Mouse (Mus musculus) hindbrain, embryonic 11.5 days (tissue): ENCODE measurements around the gene Erbb3. TPM values are rescaled to one million over a fixed set of nuclear protein-coding genes. Genes with fewer than 3 reads are reported as not detected.
"Not testable (repeated sequence)": the region's sequence is repeated elsewhere in the genome, so short reads cannot be mapped to it uniquely, and the experiment has no call there.

Experiments used
- ATAC-seq: fragments of 200-750 bp; cut with Nextera tagmentation; 2 replicates; pipeline ENCODE4 v1.8.0; 2017; ENCODE audit warnings: mild to moderate bottlenecking, moderate TSS enrichment, moderate library complexity; ENCODE audit not compliant: low FRiP score
- DNase-seq: peaks from one replicate; pipeline ENCODE4 v3.0.0-alpha.2; 2015; ENCODE audit warnings: low spot score
- H3K27ac ChIP-seq: fragments of 300-500 bp; sonication (generic); 2 replicates; pipeline ENCODE4 v1.5.1; 2014; ENCODE audit warnings: mild to moderate bottlenecking, low read depth, low read length
- H3K27me3 ChIP-seq: fragments of 300-500 bp; sonication (generic); 2 replicates; pipeline ENCODE4 v1.6.1; 2014; ENCODE audit warnings: mild to moderate bottlenecking, low read length, moderate library complexity, mixed read lengths; ENCODE audit not compliant: control insufficient read depth, insufficient read depth
- H3K36me3 ChIP-seq: fragments of 300-500 bp; sonication (generic); 2 replicates; pipeline ENCODE4 v1.6.1; 2014; ENCODE audit warnings: mild to moderate bottlenecking, low read length, moderate library complexity, mixed read lengths; ENCODE audit not compliant: control insufficient read depth, insufficient read depth
- H3K4me1 ChIP-seq: fragments of 300-500 bp; sonication (generic); replicated peaks from 2 replicates; pipeline ENCODE4 v1.6.1; 2014; ENCODE audit warnings: low read length, mixed read lengths; ENCODE audit not compliant: control insufficient read depth, insufficient read depth
- H3K4me2 ChIP-seq: fragments of 300-500 bp; sonication (generic); replicated peaks from 2 replicates; pipeline ENCODE4 v1.6.1; 2014; ENCODE audit warnings: mild to moderate bottlenecking, low read depth, low read length
- H3K4me3 ChIP-seq: fragments of 300-500 bp; sonication (generic); 2 replicates; pipeline ENCODE4 v1.5.1; 2014; ENCODE audit warnings: low read depth, low read length
- H3K9ac ChIP-seq: fragments of 300-500 bp; sonication (generic); 2 replicates; pipeline ENCODE4 v1.6.1; 2014; ENCODE audit warnings: low read depth, low read length
- H3K9me3 ChIP-seq: fragments of 300-500 bp; sonication (generic); 2 replicates; pipeline ENCODE4 v1.6.1; 2016; ENCODE audit warnings: low read length; ENCODE audit not compliant: control insufficient read depth
- WGBS: fragments of 180-500 bp; shearing (Covaris S2); extraction: QIAGEN DNeasy Blood & Tissue Kit; methylation state at CpG from one replicate; pipeline ENCODE4 v1.1.7; 2014; 5-methylcytosine and 5-hydroxymethylcytosine counted together
- polyA plus RNA-seq: library from polyadenylated mRNA; unstranded; fragments of >200 nt; fragmentation: Nextera tagmentation; extraction: Ambion mirVana; gene quantifications from 2 replicates; pipeline ENCODE4 v1.2.1, GENCODE M21; 2014

The Erbb3 gene
- polyA plus RNA-seq, 1 experiment from 2014 or later = 4.6 TPM

GRCm38 (mm10) chr10:128615798-128616448 is 26.5 kb upstream of the Erbb3 start:
- not testable (repeated sequence) for H3K4me2 ChIP-seq, H3K27me3 ChIP-seq, H3K9ac ChIP-seq, H3K27ac ChIP-seq, H3K9me3 ChIP-seq, ATAC-seq, DNase-seq, H3K4me3 ChIP-seq, H3K4me1 ChIP-seq, H3K36me3 ChIP-seq
- 85% methylated on average over 6 of the region's 7 CpGs for WGBS

- Histone ChIP-seq H3K9me3 (no peaks in the 10 kb centered on the region), H3K4me3 (no peak overlapping the region), H3K27ac (no peak overlapping the region), H3K4me2 (no peak overlapping the region), H3K9ac (no peak overlapping the region), H3K36me3 (no peaks in the 10 kb centered on the region), H3K27me3 (no peaks in the 10 kb centered on the region), H3K4me1 (no peaks in the 10 kb centered on the region; the same call in 1 of the 2 replicates)
- ATAC-seq (no peak), DNase-seq (no peak)
- 58% methylated on average over 3 of the region's 3 CpGs for WGBS
Measured at GRCm38 (mm10) chr10:128614934-128615333, 25.5 kb upstream of the Erbb3 start.

- DNase-seq, H3K9me3 ChIP-seq, H3K36me3 ChIP-seq, H3K4me1 ChIP-seq, H3K4me2 ChIP-seq, H3K4me3 ChIP-seq, H3K27me3 ChIP-seq, H3K9ac ChIP-seq, H3K27ac ChIP-seq, ATAC-seq: not testable (repeated sequence)
- 71% methylated on average over 4 of the region's 4 CpGs for WGBS
Measured at GRCm38 (mm10) chr10:128613820-128614219, 24.4 kb upstream of the Erbb3 start.

GRCm38 (mm10) chr10:128613154-128613440 is 23.6 kb upstream of the Erbb3 start:
- no peaks in the 10 kb centered on the region for H3K36me3 ChIP-seq
- H3K9me3 ChIP-seq = no peaks in the 10 kb centered on the region
- 47% methylated on average over 6 of the region's 6 CpGs for WGBS
- ATAC-seq (no peak), DNase-seq (no peak)
- H3K27ac ChIP-seq = no peak overlapping the region
- no peak overlapping the region for H3K4me2 ChIP-seq
- no peak overlapping the region for H3K4me3 ChIP-seq
- no peaks in the 10 kb centered on the region for H3K27me3 ChIP-seq
- no peak overlapping the region for H3K9ac ChIP-seq
- no peaks in the 10 kb centered on the region; the same call in 1 of the 2 replicates for H3K4me1 ChIP-seq

GRCm38 (mm10) chr10:128612433-128613153 is 23.1 kb upstream of the Erbb3 start:
- no peak overlapping the region for H3K4me3 ChIP-seq

GRCm38 (mm10) chr10:128606483-128606882 is 17.0 kb upstream of the Erbb3 start:
- no peaks in the 10 kb centered on the region for H3K4me1 ChIP-seq
- H3K9ac ChIP-seq = no peak overlapping the region
- ATAC-seq (no peak), DNase-seq (no peak)
- no peak overlapping the region for H3K4me3 ChIP-seq
- no peak overlapping the region for H3K4me2 ChIP-seq
- no peaks in the 10 kb centered on the region for H3K27me3 ChIP-seq
- no peak overlapping the region for H3K27ac ChIP-seq
- H3K36me3 ChIP-seq = no peaks in the 10 kb centered on the region
- H3K9me3 ChIP-seq = no peaks in the 10 kb centered on the region
- WGBS = 44% methylated on average over 2 of the region's 2 CpGs

More at GRCm38 (mm10) chr10:128612433-128613153, 23.1 kb upstream of the Erbb3 start:
- 17% methylated on average over 16 of the region's 16 CpGs for WGBS
- Histone ChIP-seq H3K9me3 (no peaks in the 10 kb centered on the region), H3K27ac (no peak overlapping the region), H3K27me3 (no peaks in the 10 kb centered on the region), H3K36me3 (no peaks in the 10 kb centered on the region), H3K9ac (no peak overlapping the region), H3K4me1 (no peaks in the 10 kb centered on the region; the same call in 1 of the 2 replicates), H3K4me2 (no peak overlapping the region)
- DNase-seq = peak; percentile 85
- no peak for ATAC-seq

- 89% methylated on average over 4 of the region's 4 CpGs for WGBS
- no peak overlapping the region for H3K4me2 ChIP-seq
- H3K4me3 ChIP-seq = no peak overlapping the region
- H3K4me1 ChIP-seq = no peaks in the 10 kb centered on the region
- no peak overlapping the region for H3K9ac ChIP-seq
- no peaks in the 10 kb centered on the region for H3K36me3 ChIP-seq
- H3K9me3 ChIP-seq = no peaks in the 10 kb centered on the region
- ATAC-seq = no peak
- H3K27ac ChIP-seq = no peak overlapping the region
- H3K27me3 ChIP-seq = no peaks in the 10 kb centered on the region
- DNase-seq = no peak
Measured at GRCm38 (mm10) chr10:128602470-128603128, 13.1 kb upstream of the Erbb3 start.

GRCm38 (mm10) chr10:128601499-128601898 is 12.0 kb upstream of the Erbb3 start:
- no peak overlapping the region for H3K4me3 ChIP-seq
- no peaks in the 10 kb centered on the region for H3K9me3 ChIP-seq
- H3K36me3 ChIP-seq = no peaks in the 10 kb centered on the region
- H3K27me3 ChIP-seq = no peaks in the 10 kb centered on the region
- DNase-seq = no peak
- no peak overlapping the region for H3K9ac ChIP-seq
- 69% methylated on average over 1 of the region's 1 CpGs for WGBS
- no peak for ATAC-seq
- no peak overlapping the region for H3K27ac ChIP-seq
- no peaks in the 10 kb centered on the region for H3K4me1 ChIP-seq
- no peak overlapping the region for H3K4me2 ChIP-seq
